Mouse (Mus musculus) cerebellum, adult 2 months (tissue): ENCODE results near the gene Dnase2b. TPM values are rescaled to one million over a fixed set of nuclear protein-coding genes. Genes with fewer than 3 reads are reported as not detected.

Experiments used
- DNase-seq, 2 experiments: peaks; one replicate each; pipeline ENCODE4 v3.0.0; 2021
- H3K27ac ChIP-seq: fragments of 200-500 bp; 2 replicates; pipeline ENCODE4 v1.5.1; 2012; ENCODE audit warnings: low read length, control low read depth, inconsistent platforms; ENCODE audit not compliant: insufficient read depth
- H3K27me3 ChIP-seq: fragments of 200-500 bp; 2 replicates; pipeline ENCODE4 v1.6.1; 2012; ENCODE audit warnings: inconsistent platforms, mild to moderate bottlenecking, low read length, moderate library complexity; ENCODE audit not compliant: control insufficient read depth, insufficient read depth
- H3K4me1 ChIP-seq: fragments of 200-500 bp; 2 replicates; pipeline ENCODE4 v1.6.1; 2011; ENCODE audit warnings: low read length; ENCODE audit not compliant: control insufficient read depth, insufficient read depth
- H3K4me3 ChIP-seq: fragments of 200-500 bp; replicated peaks from 2 replicates; pipeline ENCODE3; 2011; ENCODE audit warnings: mild to moderate bottlenecking, low read depth, low read length, control low read depth; ENCODE audit not compliant: insufficient read depth
- CTCF ChIP-seq: fragments of 200-500 bp; IDR thresholded peaks from 2 replicates; pipeline ENCODE4 v1.5.1; 2011; ENCODE audit warnings: low read depth, mild to moderate bottlenecking, control low read depth, low read length, moderate library complexity, borderline replicate concordance; ENCODE audit not compliant: insufficient read depth
- POLR2A ChIP-seq: fragments of 200-500 bp; IDR thresholded peaks from 2 replicates; pipeline ENCODE4 v1.6.1; 2011; ENCODE audit warnings: low read length, control low read depth, borderline replicate concordance; ENCODE audit not compliant: insufficient read depth
- WGBS: fragments of 180-500 bp; shearing (Covaris S2); methylation state at CpG from one replicate; pipeline ENCODE4 v1.1.7; 2018; 5-methylcytosine and 5-hydroxymethylcytosine counted together
- polyA plus RNA-seq: library from polyadenylated mRNA; depleted of rRNA; stranded (reverse); fragments of >200 nt; gene quantifications from 2 replicates; pipeline ENCODE4 v1.2.3, GENCODE M21; 2012

Dnase2b gene
- polyA plus RNA-seq, 1 experiment, result not detected

- TF ChIP-seq POLR2A (no peak), CTCF (no peak)
- DNase-seq, result no peak
- Histone ChIP-seq H3K4me1 (no peaks in the 10 kb centered on the region), H3K27ac (no peak overlapping the region), H3K4me3 (no peak overlapping the region), H3K27me3 (no peaks in the 10 kb centered on the region)
- WGBS, result 79% methylated on average over 5 of the region's 5 CpGs
Measured at GRCm38 (mm10) chr3:146652431-146652830, 37.0 kb upstream of the Dnase2b start.

- Histone ChIP-seq H3K27ac (no peak within 1 kb of the TSS), H3K27me3 (no peaks in the 10 kb centered on the region), H3K4me1 (no peaks in the 10 kb centered on the region), H3K4me3 (no peak within 1 kb of the TSS)
- no peak for DNase-seq
- WGBS, result 93% methylated on average over 3 of the region's 3 CpGs
- TF ChIP-seq POLR2A, result no peak
- TF ChIP-seq CTCF, result no peak
Measured at GRCm38 (mm10) chr3:146651217-146651616, 35.8 kb upstream of the Dnase2b start, which contains the start of gene 4930503B20Rik. Gene 4930503B20Rik, minus strand, starts transcription at chr3:146651317.

- Histone ChIP-seq H3K27me3 (no peaks in the 10 kb centered on the region), H3K4me1 (no peaks in the 10 kb centered on the region), H3K4me3 (no peak overlapping the region), H3K27ac (no peak overlapping the region)
- TF ChIP-seq POLR2A (no peak), CTCF (no peak)
- DNase-seq, result no peak
- 92% methylated on average over 10 of the region's 10 CpGs for WGBS
Measured at GRCm38 (mm10) chr3:146650716-146651115, 35.3 kb upstream of the Dnase2b start.

GRCm38 (mm10) chr3:146649311-146649894 is 34.0 kb upstream of the Dnase2b start:
- Histone ChIP-seq H3K4me1 (no peaks in the 10 kb centered on the region), H3K27ac (no peak overlapping the region), H3K4me3 (no peak overlapping the region), H3K27me3 (no peaks in the 10 kb centered on the region; the same call in 1 of the 2 replicates)
- 77% methylated on average over 10 of the region's 10 CpGs for WGBS
- TF ChIP-seq POLR2A (no peak), CTCF (no peak)
- DNase-seq, result no peak

GRCm38 (mm10) chr3:146641818-146642427 is 26.5 kb upstream of the Dnase2b start:
- Histone ChIP-seq H3K27ac (no peak overlapping the region), H3K4me3 (no peak overlapping the region), H3K4me1 (no peaks in the 10 kb centered on the region), H3K27me3 (no peaks in the 10 kb centered on the region; the same call in 1 of the 2 replicates)
- no peak for TF ChIP-seq POLR2A
- TF ChIP-seq CTCF, result no peak
- no peak for DNase-seq
- WGBS, result 7% methylated on average over 4 of the region's 4 CpGs

- TF ChIP-seq CTCF (no peak), POLR2A (no peak)
- no peak overlapping the region for H3K4me3 ChIP-seq
- H3K4me1 ChIP-seq, result no peaks in the 10 kb centered on the region; the same call in 1 of the 2 replicates
- no peak overlapping the region for H3K27ac ChIP-seq
- DNase-seq, result no peak
- no peaks in the 10 kb centered on the region for H3K27me3 ChIP-seq
- 87% methylated on average over 5 of the region's 5 CpGs for WGBS
Measured at GRCm38 (mm10) chr3:146632506-146632905, 17.1 kb upstream of the Dnase2b start.

- Histone ChIP-seq H3K27ac (no peak overlapping the region), H3K4me3 (no peak overlapping the region), H3K27me3 (no peaks in the 10 kb centered on the region), H3K4me1 (no peaks in the 10 kb centered on the region; the same call in 1 of the 2 replicates)
- TF ChIP-seq POLR2A (no peak), CTCF (no peak)
- DNase-seq, result no peak
- WGBS, result 74% methylated on average over 8 of the region's 8 CpGs
Measured at GRCm38 (mm10) chr3:146628227-146628982, 13.0 kb upstream of the Dnase2b start.
